Mouse (Mus musculus): ENCODE measurements around the gene Cwc27. TPM values are rescaled to one million over a fixed set of nuclear protein-coding genes. Genes with fewer than 3 reads are reported as not detected.
A peak's percentile ranks its signal among the peaks of the same experiment; 100 is the strongest.

The Cwc27 gene
- polyA plus RNA-seq, 3 experiments from 2014 or later: 28.6 to 47.5 (median 29.6) TPM

DNA sequence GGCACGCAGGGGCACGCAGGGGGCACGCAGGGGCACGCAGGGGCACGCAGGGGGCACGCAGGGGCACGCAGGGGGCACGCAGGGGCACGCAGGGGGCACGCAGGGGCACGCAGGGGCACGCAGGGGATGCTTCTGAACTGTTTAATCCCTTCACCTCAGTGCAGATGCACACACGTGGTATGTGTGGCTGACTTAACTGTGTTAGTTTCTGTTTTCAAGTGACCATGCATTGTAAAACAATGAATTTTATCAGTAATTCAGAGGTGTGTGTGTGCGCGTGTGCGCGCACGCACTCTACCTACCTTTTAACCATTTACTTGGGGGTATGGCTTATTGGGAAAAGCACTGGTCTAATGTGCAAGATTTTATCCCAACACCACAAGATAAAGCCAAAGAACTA lies 208.4 kb downstream of the Cwc27 start:
- ATAC-seq: no peak

- peak; percentile 87 for ATAC-seq
Observed at GRCm38 (mm10) chr13:104606786-104607580, 210.0 kb downstream of the Cwc27 start.

DNA sequence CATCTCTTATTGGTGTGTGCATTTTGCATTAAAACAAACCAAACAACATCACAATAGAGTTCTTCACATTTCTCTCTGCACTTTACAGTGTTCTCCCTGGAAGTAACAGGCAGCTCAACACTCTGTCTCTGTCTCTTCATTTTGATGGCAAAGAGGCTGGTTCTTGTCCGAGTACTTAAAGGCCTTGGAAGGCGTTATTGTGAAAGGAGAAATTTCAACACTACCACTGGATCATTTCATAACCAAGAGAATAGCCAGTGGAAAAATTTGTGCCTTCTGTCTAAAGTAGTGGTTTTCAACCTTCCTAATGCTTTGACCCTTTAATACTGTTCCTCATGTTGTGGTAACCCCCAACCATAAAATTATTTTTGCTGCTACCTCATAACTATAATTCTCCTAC lies 211.8 kb downstream of the Cwc27 start:
- ATAC-seq: no peak

- ATAC-seq: no peak
Observed at GRCm38 (mm10) chr13:104602197-104602596, 214.7 kb downstream of the Cwc27 start.

- no peak for ATAC-seq
Observed at GRCm38 (mm10) chr13:104601783-104602182, 215.2 kb downstream of the Cwc27 start.

- peak; percentile 58 for ATAC-seq
Observed at GRCm38 (mm10) chr13:104596199-104596598, 220.7 kb downstream of the Cwc27 start.

DNA sequence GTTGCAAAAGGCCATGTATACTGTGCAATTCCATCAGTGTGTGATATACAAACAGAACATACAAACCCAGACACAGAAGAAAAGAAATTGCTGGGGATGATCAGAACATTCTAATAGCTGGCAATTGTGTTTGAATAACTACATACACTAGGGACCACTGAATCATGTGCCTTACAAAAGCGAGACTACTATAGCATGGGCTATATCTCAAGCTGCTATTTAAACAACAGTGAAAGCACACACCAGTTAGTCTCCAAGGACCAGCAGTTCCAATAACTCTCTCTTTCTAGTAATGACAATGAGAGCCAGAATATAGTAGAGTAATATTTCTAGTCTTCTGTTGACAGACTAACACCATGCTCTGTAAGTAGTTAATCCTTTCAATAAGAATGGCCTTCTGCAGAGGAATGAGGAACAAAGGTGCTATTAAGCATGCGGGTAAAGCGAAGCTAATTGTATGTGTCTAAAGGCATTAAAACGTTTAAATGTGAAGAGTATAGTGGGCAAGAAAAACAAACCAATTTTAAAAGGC lies 222.1 kb downstream of the Cwc27 start:
- ATAC-seq: no peak

DNA sequence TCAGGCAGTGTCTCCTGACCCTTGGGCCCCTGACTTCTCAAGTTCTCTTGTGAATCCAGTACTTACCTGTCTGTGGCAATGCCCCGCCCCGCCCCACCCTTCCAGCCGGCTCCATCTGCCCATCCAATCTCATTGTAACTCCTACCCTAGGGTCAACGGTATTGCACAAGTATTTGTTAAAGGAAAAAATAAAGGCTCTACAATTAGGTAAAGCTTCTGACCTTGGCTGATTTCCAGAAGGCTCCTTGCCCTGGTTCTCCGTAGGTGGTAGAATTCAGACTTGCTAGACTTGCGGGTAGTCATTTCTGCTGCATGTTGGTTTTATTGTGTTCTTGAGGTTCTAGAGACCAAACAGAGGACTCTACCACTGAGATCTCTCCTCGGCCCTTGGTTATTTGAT lies 226.0 kb downstream of the Cwc27 start:
- no peak for ATAC-seq

GRCm38 (mm10) chr13:104590097-104590607 lies 226.8 kb downstream of the Cwc27 start:
- peak; percentile 41 for ATAC-seq

- ATAC-seq: no peak
Observed at GRCm38 (mm10) chr13:104588383-104588782, 228.6 kb downstream of the Cwc27 start.

Other genes with a start within 250 kb of the Cwc27 start
- 10 to 100 TPM; 10.8 to 17.0 (median 14.7) TPM for gene Srek1ip1, start 24.7 kb downstream of the Cwc27 start, polyA plus RNA-seq (2017; shearing (Covaris generic))
- gene Shisal2b, start 46.8 kb upstream of the Cwc27 start, polyA plus RNA-seq (2017; shearing (Covaris generic)): 1 to 10 TPM in 1 of 3 experiments, not detected in 2; 1.6 TPM
- gene Rgs7bp, start 237.8 kb upstream of the Cwc27 start, polyA plus RNA-seq (2017; shearing (Covaris generic)): under 1 TPM in 1 of 3 experiments, not detected in 2; 0.07 TPM